Mouse (Mus musculus): ENCODE measurements around the gene Adra1d. TPM values are rescaled to one million over a fixed set of nuclear protein-coding genes. Genes with fewer than 3 reads are reported as not detected.

Adra1d gene
- total RNA-seq (2023), result not detected

GRCm38 (mm10) chr2:131561891-131562585 lies at the start of gene Adra1d:
TSS of gene Adra1d (minus strand) at chr2:131562283.

Other genes with a start within 250 kb of the Adra1d start
- 1 to 10 TPM; 1.8 to 1.9 TPM for gene Rnf24, start 209.4 kb downstream of the Adra1d start, total RNA-seq (2023)
- gene Smox, start 70.8 kb downstream of the Adra1d start, total RNA-seq (2023), result 10 to 100 TPM; 40.3 to 45.1 TPM